Comparison of ENCODE assay signal across 10 mouse cellular contexts in the genomic region with DNA sequence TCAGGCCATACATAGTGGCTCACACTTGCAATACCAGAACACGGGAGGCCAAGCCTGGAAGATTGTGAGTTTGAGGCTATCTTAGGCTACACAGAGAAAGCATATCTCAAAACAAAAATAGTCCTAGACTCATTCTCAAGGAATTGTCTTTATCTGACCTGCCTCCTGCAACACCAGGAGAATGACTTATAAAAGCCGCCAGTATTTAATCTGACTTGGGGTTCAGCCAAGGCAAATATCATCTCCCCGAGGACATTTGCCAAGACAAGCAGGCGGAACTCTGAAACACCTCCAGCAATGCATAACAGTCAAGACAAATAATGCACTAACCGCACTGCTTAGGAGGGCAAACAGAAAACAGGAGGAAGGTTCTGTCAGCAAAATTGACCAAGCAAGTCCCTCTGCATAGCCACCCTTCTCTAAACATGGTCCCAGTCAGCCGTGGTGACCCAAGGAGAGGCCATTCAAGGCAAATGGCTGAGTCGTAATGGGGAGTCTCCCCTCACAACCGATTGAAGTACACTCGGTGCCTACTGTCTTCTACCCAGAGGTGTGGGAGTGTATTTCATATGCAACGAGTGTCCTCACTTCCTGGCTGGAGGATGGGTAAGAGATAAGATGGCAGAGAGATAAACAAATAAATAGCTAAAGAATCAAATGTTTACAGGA. TPM values are rescaled to one million over a fixed set of nuclear protein-coding genes. Genes with fewer than 3 reads are reported as not detected.
DNase-seq lines count a peak whose midpoint lies in the region; ATAC-seq lines count a peak whose summit lies in the region.
"Had no signal": no experiment of that assay in that cellular context is flagged by ENCODE, and none has a peak within 500 bp of the region (broad histone marks: within the 10 kb centered on the region; RNA-seq: fewer than 3 reads in every experiment).

No protein-coding gene starts in this region.

- WGBS in lung, embryonic 16.5 days = 20% methylated on average over 10 of the region's 10 CpGs

- no peaks in the 10 kb centered on the region for H3K27me3 ChIP-seq in lung, embryonic 16.5 days (ENCODE audit: control insufficient read depth, insufficient read depth, low read depth, low read length)
- H3K27me3 ChIP-seq: embryonic facial prominence, embryonic 13.5 days had no signal

- ATAC-seq in lung, embryonic 16.5 days (ENCODE audit: low read depth) = peak; percentile 81
- no peak for ATAC-seq in megakaryocyte progenitor cell, adult 5-6 weeks (replicated peaks; ENCODE audit: poor library complexity)
- ATAC-seq in frontal cortex, adult (ENCODE audit: low TSS enrichment) = no peak

- intact Hi-C loops in heart, postnatal 14 days (cut with DNase I) = no loop called here

- no peak overlapping the region for H3K4me3 ChIP-seq in lung, embryonic 16.5 days (ENCODE audit: low read length)
- H3K4me3 ChIP-seq: embryonic facial prominence, embryonic 13.5 days had no signal

- DNase-seq in 3134 (ENCODE audit: extremely low read depth, insufficient read length, low spot score) = peak; percentile 72
- DNase-seq in adrenal gland, adult 2 months = peak; percentile 74
- DNase-seq in heart, postnatal 14 days = peak; percentile 24 to 53
- no peak for DNase-seq in cerebellum, adult 11-12 months
- no peak for DNase-seq in yolk sac, embryonic 10.5 days (ENCODE audit: low spot score)

- 0 out of 2 replicates have a peak, but pooled peaks cover 2% of the 10 kb centered on the region for H3K9me3 ChIP-seq in lung, embryonic 16.5 days (ENCODE audit: control insufficient read depth, low read length)
- H3K9me3 ChIP-seq: embryonic facial prominence, embryonic 13.5 days had no signal

- no peak overlapping the region for H3K9ac ChIP-seq in lung, embryonic 16.5 days (ENCODE audit: low read length)
- H3K9ac ChIP-seq: embryonic facial prominence, embryonic 13.5 days had no signal

- peak overlapping the region; percentile 76 for H3K27ac ChIP-seq in lung, embryonic 16.5 days (ENCODE audit: low read length)
- H3K27ac ChIP-seq: embryonic facial prominence, embryonic 13.5 days had no signal

- no peaks in the 10 kb centered on the region for H3K36me3 ChIP-seq in lung, embryonic 16.5 days (ENCODE audit: control insufficient read depth, insufficient read depth, low read length)
- H3K36me3 ChIP-seq: embryonic facial prominence, embryonic 13.5 days had no signal

- H3K4me1 ChIP-seq in lung, embryonic 16.5 days (replicated peaks; ENCODE audit: control insufficient read depth, insufficient read depth, low read length) = peaks cover 15% of the 10 kb centered on the region
- H3K4me1 ChIP-seq: embryonic facial prominence, embryonic 13.5 days had no signal

- H3K4me2 ChIP-seq in lung, embryonic 16.5 days (ENCODE audit: low read depth, low read length) = no peak overlapping the region; the same call in 1 of the 2 replicates
- H3K4me2 ChIP-seq: embryonic facial prominence, embryonic 13.5 days had no signal

RNA-seq across cellular contexts. Expression of gene Serpina9, which starts 10.9 kb away (rescaled TPM):
- total RNA-seq in adrenal gland, adult 2 months (2021) = not detected
- polyA plus RNA-seq in adrenal gland, adult 2 months (2012; rRNA removed) = not detected in 2 replicates
- under 1 TPM in 1 of 2 experiments, not detected in 1; 0.07 TPM for total RNA-seq in heart, postnatal 14 days (2021)
- 0.38 and 1.1 TPM in 2 replicates for polyA plus RNA-seq in lung, embryonic 16.5 days (2015; fragmentation: Nextera tagmentation; extraction: Ambion mirVana)
- total RNA-seq in megakaryocyte progenitor cell, adult 5-6 weeks (2015) = not detected in 2 replicates
- not detected in 2 replicates for total RNA-seq in megakaryocyte progenitor cell, adult 5-6 weeks (2017)

RNA-seq across cellular contexts. Expression of gene Serpina11, which starts 12.9 kb away (rescaled TPM):
- total RNA-seq in adrenal gland, adult 2 months (2021) = under 1 TPM in 1 of 2 experiments, not detected in 1; 0.63 TPM
- polyA plus RNA-seq in adrenal gland, adult 2 months (2012; rRNA removed) = 0.07 TPM in 1 of 2 replicates, not detected in the other
- total RNA-seq in heart, postnatal 14 days (2021) = not detected
- 0.14 TPM in 1 of 2 replicates, not detected in the other for polyA plus RNA-seq in lung, embryonic 16.5 days (2015; fragmentation: Nextera tagmentation; extraction: Ambion mirVana)
- total RNA-seq in megakaryocyte progenitor cell, adult 5-6 weeks (2015) = 0.22 TPM in 1 of 2 replicates, not detected in the other
- total RNA-seq in megakaryocyte progenitor cell, adult 5-6 weeks (2017) = not detected in 2 replicates
- total RNA-seq: layer of hippocampus, postnatal 10 days had no signal
- polyA plus RNA-seq: embryonic facial prominence, embryonic 13.5 days had no signal

RNA-seq across cellular contexts. Expression of gene Serpina12, which starts 41.5 kb away (rescaled TPM):
- total RNA-seq in adrenal gland, adult 2 months (2021) = under 1 TPM; 0.21 to 0.66 TPM
- 0.03 TPM in 1 of 2 replicates, not detected in the other for polyA plus RNA-seq in adrenal gland, adult 2 months (2012; rRNA removed)
- not detected for total RNA-seq in heart, postnatal 14 days (2021)
- polyA plus RNA-seq in lung, embryonic 16.5 days (2015; fragmentation: Nextera tagmentation; extraction: Ambion mirVana) = 0.14 TPM in 1 of 2 replicates, not detected in the other
- 0.24 TPM in 1 of 2 replicates, not detected in the other for total RNA-seq in megakaryocyte progenitor cell, adult 5-6 weeks (2015)
- 0.30 TPM in 1 of 2 replicates, not detected in the other for total RNA-seq in megakaryocyte progenitor cell, adult 5-6 weeks (2017)
- total RNA-seq: layer of hippocampus, postnatal 10 days had no signal
- polyA plus RNA-seq: embryonic facial prominence, embryonic 13.5 days had no signal

RNA-seq across cellular contexts. Expression of gene Serpina1e, which starts 43.9 kb away (rescaled TPM):
- total RNA-seq in adrenal gland, adult 2 months (2021) = 10 to 100 TPM in 1 of 2 experiments, 1 to 10 TPM in 1; 1.9 to 15.5 TPM
- 0.15 and 1.0 TPM in 2 replicates for polyA plus RNA-seq in adrenal gland, adult 2 months (2012; rRNA removed)
- not detected for total RNA-seq in heart, postnatal 14 days (2021)
- polyA plus RNA-seq in lung, embryonic 16.5 days (2015; fragmentation: Nextera tagmentation; extraction: Ambion mirVana) = 0.85 and 7.3 TPM in 2 replicates
- total RNA-seq in megakaryocyte progenitor cell, adult 5-6 weeks (2015) = not detected in 2 replicates
- total RNA-seq in megakaryocyte progenitor cell, adult 5-6 weeks (2017) = not detected in 2 replicates
- total RNA-seq: layer of hippocampus, postnatal 10 days had no signal
- polyA plus RNA-seq: embryonic facial prominence, embryonic 13.5 days had no signal

Comparison
In these comparisons a context has a peak if more than half of its experiments do, and no peak if none do; other contexts are left out.
1. DNase-seq: peak in 3134 (single experiment), adrenal gland, adult 2 months (single experiment) and heart, postnatal 14 days (2 of 2); none in cerebellum, adult 11-12 months (single experiment) and yolk sac, embryonic 10.5 days (single experiment).